Mouse (Mus musculus): ENCODE measurements around the gene Rnasek.

Gene Rnasek

DNA sequence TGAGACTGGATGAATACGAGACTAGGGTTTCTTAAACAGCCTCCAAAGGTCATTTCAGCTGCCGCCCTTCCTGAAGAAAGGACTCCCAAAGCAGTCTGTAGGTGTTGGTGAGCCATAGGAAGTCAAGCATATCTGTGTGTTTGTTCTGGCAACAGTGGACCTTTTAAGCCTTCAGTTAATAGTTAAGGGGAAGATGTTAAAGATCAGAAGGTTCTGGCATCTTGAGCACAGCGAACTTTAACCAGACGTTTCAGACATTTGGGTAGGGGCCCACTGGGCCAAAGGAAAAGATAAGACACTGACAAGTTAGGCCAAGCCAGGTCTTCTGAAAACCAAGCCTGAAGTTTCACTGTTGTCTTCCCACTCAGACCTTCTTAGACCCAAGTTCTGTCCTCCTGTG is 21.6 kb downstream of the Rnasek start:
- no peak for DNase-seq (ENCODE audit: low read depth, low spot score)

DNA sequence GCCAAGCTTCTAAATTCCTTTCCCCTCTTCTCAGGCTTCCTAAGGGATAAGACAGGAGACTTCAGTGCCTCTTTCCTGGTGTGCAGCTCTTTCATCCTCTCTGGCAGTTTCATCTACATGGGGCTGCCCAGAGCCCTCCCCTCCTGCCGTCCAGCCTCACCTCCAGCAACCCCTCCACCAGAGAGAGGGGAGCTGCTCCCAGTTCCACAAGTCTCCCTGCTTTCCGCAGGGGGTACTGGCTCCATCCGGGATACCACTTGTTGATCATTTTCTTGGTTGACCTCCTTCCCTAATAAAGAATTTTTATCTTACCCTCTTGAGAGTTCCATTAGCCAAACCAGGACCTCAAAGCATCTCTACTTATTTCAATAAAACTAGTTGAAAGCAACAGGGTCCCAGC is 23.5 kb downstream of the Rnasek start:
- no peak for DNase-seq (ENCODE audit: low read depth, low spot score)

DNA sequence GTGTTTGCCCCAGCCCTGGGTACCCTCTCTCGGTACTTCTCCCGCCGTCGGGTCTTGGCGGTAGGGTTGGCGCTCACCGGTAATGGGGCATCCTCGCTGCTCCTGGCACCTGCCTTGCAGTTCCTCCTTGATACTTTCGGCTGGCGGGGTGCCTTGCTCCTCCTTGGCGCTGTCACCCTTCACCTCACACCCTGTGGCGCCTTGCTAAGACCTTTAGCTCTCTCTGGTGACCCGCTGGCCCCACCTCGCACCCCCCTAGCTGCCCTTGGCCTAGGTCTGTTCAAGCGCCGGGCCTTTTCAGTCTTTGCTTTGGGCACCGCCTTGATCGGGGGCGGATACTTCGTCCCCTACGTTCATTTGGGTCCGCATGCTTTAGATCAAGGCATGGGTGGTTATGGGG is 24.3 kb downstream of the Rnasek start:
- no peak for DNase-seq (ENCODE audit: low read depth, low spot score)

DNA sequence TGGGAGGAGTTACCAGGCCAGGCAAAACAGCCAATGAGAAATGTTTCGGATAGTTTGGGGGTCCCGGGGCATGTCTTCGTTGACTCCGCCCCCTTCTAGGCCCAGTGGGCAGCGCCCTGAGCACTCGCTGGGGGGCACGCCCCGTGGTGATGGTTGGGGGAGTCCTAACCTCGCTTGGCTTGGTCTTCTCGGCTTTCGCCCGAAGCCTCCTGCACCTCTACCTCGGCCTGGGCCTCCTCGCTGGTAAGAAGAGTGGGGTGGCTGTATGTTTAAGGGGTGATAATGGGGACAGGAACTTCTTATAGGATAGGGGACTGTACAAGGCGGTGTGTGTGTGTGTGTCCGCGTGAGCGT is 24.8 kb downstream of the Rnasek start:
- DNase-seq (ENCODE audit: low read depth, low spot score), result no peak

DNA sequence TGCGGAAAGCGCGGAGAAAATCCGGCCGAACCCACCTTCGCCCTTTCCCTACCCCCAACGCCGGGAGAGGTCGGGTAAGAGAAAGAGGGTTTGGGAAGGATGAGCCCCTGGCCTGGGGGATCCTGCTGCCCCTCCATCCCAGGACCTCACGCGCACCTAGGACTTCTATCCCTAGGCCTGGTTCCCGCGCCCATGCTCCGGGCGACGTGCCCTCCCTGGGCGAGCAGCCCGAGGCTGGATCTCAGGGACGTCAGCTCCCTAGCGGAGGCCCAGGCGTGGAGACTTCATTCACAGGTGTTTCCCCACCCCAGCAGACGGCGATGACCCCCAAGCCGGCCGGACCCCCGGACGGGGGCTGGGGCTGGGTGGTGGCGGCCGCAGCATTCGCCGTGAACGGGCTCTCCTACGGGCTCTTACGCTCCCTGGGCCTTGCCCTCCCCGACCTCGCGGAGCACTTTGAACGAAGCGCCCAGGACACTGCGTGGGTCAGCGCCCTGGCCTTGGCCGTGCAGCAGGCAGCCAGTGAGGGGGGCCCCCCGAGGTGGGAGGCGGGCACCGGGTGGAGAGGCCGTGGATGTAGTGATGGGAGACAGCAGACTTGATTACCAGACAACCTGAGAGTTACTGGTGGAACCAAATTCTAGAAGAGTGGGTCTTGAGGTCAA is 25.3 kb downstream of the Rnasek start:
- no peak for DNase-seq (ENCODE audit: low read depth, low spot score)

DNA sequence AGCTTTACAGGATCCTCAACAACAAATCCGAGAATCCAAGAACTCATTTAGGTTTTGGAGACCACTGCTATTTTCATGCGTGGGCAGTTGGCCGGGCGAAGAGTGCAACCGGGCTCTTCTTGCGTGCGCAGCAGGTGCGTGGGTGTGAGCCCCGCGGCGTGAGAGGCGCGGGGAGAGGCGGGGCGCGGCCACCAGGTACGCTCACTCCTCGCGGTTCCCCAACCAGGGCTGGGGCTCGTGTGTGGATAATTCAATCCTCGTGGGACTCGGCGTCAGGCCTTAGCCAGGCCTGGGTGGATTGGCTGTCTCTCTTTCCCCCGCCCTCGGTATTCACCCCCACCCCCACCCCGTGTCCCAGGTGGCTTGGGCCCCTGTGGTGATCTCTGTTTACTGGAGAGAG is 25.9 kb downstream of the Rnasek start:
- DNase-seq (ENCODE audit: low read depth, low spot score), result no peak

DNA sequence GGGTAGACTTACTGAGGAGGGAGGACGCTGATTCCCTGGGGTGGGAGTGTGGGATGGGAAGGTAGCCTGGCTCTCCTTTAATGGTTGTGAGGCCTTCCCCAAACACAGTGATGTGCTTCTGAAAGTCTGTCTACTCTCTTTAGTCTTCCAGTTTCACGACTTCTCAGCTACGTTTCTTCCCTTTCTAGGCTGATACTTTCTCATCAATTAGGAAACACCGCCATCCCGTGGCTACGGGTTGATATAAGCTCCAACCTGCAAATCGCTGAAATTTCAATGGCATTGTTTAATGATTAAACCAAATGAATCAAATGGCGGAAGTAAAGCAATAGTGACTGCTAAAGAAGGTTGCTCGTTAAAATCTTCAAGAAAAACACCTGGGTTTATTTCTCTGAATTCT is 26.7 kb downstream of the Rnasek start:
- DNase-seq (ENCODE audit: low read depth, low spot score), result peak; percentile 62

DNA sequence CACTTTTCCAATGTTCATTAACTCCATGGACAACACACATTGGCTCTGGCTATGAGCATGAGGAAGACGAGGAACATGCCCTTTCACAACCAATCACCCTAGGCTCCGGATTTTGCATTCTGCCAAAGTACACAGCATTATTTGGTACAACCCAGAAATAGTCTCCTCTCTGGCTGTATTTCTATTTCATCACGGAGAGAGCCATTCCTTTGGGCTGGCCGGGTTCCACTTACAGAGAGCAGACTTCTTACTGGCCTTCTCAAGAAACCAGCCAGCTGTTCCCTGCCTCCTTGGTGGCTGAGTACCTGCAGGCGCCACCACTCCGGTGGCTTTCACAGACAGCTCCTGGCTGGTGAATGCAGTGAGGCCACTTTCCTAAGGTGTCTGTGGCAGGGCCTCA is 27.2 kb downstream of the Rnasek start, which contains the start of gene Slc16a11:
Gene Slc16a11, plus strand, starts transcription at position 330 of the 400 bp plus-strand sequence.
- DNase-seq (ENCODE audit: low read depth, low spot score), result no peak

DNA sequence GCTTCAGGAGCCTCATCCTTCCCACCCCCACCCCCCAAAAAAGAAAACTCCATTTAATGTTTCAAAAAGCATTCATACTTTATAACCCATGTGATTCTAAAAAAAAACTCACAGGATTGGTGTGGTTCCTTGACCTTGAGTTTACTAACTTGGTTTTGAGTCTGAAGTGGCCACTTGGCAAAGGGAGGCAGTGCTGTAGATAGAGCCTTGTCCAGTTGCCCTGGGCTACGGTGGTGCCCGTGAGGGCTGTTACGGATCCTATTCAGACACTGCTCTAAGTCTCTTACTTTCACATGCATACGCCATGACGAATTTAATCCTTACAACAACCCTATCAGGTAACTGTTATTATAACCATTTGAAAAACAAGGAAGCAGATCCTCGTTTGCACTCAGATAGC is 27.7 kb downstream of the Rnasek start:
- DNase-seq (ENCODE audit: low read depth, low spot score), result no peak

DNA sequence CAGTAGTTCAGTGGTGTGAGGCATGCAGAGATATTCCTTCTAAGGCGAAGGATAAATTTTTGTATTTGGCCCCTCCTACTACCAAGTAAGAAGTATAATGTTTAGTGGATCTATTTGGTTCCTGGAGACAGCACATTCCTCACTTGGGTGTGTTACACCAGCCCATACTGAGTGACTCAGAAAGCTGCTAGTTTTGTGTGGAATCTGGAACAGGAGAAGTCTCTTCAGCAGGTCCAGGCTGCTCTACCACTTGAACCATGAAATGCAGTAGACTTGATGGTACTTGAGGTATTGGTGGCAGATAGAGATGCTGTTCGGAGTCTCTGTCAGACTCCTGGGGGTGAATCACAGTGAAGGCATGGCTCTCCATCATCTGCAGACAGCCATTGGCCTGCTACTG is 29.0 kb downstream of the Rnasek start:
- no peak for DNase-seq (ENCODE audit: low read depth, low spot score)

DNA sequence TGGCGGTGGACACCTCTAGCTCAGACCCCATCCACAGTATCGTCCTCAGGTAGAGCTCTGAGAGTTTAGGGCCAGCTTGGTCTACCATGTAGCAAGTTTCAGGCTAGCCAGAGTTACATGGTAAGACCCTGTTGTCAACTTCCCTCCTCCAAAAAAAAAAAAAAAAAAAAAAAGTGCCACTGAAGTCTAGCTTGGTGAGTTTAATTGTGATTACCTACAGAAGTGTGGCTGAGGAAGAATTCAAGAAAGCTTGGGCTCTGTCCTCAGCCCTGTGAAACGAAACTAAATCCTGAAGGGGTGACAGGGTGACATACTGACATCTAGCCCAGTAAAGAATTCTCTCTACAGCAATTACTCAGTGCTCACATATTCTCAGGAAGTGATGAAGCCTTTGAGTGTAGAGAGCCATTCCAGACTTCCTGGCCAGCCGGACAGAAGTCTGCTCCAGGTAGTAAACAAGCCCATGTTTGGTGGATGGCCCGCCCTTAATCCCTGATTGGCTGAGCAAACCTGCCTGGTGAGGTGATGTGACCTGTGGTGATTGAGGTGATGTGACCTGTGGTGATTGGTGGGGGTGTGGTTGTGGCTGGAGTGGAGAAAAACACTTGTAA is 30.8 kb downstream of the Rnasek start:
- no peak for DNase-seq (ENCODE audit: low read depth, low spot score)

DNA sequence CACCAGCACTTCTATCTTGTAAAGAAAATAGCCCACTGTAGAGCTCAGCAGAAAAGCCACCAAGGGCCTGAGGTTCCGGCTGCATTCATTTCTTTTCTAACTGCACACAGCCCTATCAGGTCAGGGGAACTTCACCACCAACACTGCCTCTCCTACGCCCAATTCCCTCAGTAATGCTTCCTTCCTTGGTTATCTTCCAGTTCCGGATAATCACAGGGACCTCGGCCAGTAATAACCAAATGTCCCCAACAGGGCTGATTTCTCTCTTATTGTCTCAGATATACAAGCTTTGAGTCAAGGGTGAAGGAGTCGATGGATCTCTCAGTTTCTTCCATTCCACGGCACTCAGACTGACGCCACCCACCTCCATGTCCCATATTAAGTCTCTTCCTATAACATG is 32.4 kb downstream of the Rnasek start:
- no peak for DNase-seq (ENCODE audit: low read depth, low spot score)

DNA sequence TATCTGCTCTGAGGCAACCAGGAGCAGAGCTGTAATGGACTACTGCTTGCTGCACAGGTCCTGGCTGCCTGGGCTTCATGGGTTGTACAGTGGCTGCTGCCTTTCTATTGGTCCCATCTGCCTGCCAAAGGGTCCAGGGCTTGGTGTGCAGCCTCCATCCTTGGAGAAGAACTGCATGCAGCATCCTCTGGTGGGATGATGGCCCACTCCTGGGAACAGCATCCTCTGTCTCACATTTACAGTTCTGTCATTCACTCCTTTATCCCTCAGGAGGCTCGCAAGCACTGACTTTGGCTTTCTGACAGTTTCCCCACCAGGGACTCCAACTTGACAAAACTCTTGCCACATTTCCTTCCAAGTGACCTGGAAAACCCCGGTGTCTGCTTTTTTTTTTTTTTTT is 32.8 kb downstream of the Rnasek start:
- DNase-seq (ENCODE audit: low read depth, low spot score), result no peak

DNA sequence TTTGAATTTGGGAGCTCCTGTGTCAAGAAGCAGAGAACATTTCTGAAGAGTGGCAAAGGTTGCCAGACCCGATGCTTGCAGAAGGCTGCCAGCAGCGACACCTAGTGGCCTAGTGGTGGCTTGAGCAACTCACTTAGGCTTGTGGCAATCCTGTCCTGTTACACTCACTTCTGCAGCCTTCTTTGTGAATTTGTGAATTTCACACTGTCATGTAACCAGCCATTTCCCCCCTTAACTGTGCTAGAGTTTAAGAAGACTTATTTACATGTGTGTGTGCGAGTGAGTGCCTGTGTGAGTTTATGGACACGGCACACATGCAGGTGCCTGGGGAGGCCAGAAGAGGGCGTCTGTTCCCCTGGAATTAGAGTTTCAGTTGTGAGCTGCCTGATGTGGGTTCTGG is 38.0 kb downstream of the Rnasek start:
- DNase-seq (ENCODE audit: low read depth, low spot score), result peak; percentile 78

DNA sequence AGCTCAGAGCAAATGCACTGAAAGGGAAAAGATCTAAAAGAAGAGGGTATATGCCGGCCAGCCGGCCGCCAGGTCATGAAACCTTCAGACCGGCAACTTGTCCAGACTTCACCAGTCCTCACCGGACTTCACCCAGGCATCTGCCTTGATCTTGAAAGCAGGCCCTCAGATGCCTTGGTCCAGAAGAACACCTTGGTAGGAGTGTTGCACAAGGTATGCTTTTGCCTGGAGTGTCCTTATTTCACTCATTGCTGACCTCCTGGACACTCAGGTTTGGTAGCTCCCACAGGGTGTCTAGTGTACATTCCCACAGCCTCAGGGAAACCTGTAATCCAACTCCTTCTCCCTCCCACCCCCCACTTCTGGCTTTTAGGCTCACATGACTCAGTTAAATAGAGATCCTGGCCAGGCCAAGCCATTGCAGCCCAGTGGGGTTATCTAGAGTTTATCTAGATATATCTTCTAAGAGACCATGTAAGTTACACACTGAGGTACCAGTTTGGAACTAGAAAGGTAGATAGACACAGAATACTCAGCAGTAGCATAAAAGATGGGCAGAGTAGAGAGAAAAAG is 39.5 kb downstream of the Rnasek start:
- DNase-seq (ENCODE audit: low read depth, low spot score), result no peak

DNA sequence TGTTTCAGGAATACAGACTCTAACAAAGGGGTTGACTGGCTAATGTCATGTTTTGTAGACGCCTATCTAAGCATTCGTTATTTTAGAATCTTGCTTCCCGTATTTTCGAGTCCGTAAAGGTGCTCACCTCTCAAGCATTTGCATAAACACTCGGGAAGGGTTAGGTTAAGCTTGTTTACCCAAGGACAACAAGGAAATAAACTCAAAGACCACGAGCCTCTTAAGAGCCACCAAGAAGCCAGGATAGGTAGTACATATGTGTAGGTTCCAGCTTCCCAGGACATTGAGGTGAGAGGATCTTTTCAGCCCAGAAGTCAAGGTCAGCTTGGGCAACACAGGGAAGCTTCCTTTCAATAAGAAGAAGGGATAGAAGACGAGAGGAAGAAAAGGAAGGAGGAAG is 40.5 kb downstream of the Rnasek start:
- no peak for DNase-seq (ENCODE audit: low read depth, low spot score)

DNA sequence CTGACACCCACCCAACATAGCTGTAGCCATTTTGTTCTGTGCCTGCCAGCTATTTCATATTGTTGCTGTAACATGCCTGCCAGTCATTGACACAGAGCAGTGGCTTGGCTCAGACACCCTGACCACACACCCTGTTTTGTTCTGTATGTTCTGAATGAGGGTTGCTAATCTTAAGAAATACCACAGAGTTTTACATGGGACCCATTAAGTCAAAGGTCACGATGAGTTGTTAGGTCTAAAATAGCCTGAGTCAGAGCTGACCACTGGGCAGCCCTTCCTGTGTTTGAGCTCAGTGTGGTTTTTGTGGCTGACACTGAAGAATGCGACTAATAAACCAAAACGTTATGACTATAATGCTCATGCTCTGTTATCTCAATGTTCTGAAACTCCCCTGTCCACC is 41.3 kb downstream of the Rnasek start:
- DNase-seq (ENCODE audit: low read depth, low spot score), result no peak

DNA sequence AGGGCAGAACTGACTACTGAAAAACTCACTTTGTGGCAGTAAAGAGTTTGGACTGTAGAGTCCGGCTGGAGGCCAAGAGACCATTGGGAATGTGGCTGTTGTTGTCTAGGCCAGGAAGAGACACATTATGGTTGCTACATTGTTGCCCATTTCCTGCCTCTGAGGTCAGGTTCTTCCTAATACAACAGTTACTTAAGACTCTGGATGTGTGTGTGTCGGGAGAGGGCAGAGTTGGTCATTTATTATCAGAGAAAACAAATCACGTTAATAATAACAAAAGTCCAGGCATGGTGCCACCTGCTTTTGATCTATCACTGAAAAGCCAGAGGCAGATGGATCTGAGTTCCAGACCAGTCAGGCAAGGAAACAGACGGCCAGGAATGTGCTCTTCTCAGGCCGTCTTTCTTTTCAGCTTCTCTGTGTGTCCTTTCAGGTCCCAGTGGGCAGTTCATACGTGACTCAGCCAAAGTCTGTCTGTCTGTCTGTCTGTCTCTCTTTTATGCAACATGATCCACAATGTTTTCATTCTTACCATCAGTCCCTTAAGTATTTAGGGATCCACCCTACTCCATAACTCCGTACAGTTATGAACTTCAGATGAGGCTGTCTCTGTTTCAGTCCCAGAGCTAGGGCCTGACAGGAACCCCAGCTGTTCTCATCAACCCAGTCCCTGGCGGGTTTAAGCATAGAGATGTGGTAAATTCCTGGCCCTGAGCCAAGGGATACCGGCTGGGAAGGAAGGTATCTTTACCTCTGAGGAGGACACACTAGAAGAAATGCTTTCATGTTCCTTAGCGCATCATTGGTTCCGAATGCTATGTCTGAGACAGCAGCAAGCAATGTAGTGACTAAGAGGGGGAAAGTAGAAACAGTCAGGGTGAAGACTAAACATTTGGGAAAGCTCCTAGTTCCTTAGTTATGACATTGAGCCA is 46.0 kb downstream of the Rnasek start:
- no peak for DNase-seq (ENCODE audit: low read depth, low spot score)

DNA sequence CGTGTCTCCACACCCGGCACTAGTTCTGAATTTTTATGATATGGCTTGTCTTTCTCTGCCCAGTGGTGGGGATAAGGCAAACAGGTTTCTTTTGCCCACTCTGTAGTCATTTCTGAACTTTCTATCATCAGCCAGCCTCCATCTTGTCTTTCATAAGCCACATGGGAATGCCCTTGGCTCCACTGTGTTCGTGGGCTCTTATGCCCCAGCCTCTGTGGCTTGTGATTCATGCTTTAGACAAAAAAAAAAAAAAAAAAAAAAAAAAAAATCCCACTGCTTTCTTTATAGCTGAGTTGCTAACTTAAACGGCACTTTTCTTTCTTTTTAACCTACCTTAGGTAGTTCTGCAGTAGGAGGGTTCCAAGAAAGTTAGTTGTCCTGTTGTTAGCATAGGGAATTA is 47.5 kb downstream of the Rnasek start:
- no peak for DNase-seq (ENCODE audit: low read depth, low spot score)

DNA sequence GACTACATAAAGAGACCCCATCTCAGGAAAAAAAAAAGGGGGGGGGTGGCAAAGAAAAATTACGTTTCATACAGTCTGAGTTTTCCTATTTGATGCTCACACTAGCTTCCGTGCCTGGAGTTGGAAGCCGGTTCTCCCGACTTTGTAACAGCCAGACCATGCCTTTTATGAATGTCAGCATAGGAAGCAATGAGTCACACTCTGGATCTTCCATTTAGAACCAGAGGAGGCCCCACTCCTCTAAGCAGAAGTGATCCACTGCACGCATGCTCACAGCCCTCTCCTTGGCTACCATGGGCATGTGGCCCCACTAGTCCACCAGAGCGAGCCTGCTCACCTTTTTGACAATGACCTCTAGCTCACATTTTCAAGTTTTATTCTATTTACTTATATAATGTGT is 48.5 kb downstream of the Rnasek start:
- DNase-seq (ENCODE audit: low read depth, low spot score), result no peak

DNA sequence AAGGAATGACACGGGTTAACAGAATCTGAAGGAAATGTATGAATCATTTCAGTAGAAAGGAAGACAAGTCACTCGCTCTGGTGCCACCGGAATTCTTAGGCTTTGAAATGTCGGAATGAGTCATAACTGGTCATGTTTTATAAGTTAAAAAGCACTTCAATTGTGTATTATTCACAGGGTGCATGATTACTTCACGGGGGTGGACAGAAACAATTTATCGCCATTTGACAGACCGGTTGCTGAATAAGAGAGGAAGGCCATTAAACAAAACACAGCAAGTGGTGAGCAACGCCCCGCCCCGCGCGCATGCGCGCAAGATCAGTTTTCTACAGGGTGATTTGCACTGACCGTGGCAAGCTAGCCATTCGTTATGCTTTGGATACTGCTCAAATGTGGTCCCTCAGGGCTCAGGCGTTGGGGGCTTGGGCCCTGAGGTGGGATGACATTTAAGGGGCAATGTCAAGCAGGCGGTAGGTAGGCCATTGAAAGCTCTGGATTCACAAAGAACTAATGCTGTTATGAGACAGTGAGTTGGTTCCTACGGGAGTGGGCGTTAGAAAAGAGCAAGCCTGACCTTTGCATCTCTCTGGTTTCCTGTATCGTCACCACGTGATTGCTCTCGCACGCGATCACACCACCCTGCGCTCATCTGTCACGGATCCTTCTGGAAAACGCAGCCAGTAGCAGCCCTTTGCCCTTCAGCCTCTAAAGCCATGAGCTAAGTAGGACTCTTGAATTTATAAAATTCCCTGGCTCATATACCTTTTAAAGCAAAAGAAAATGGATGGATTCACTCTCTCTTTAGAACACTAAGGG is 50.1 kb downstream of the Rnasek start:
- no peak for DNase-seq (ENCODE audit: low read depth, low spot score)
